Mouse (Mus musculus) frontal cortex, adult 2 months (tissue): Measurements from ENCODE around the gene Cstf2t. TPM values are rescaled to one million over a fixed set of nuclear protein-coding genes. Genes with fewer than 3 reads are reported as not detected.

Source experiments
- DNase-seq, 2 experiments: peaks; one replicate each; pipeline ENCODE4 v3.0.0; 2022; ENCODE audit warnings: low spot score in 1 of 2; ENCODE audit errors: extremely low spot score in 1 of 2
- polyA plus RNA-seq: library from polyadenylated mRNA; depleted of rRNA; stranded (reverse); fragments of >200 nt; gene quantifications from 2 replicates; pipeline ENCODE4 v1.2.3, GENCODE M21; 2012

Gene Cstf2t
- polyA plus RNA-seq, 1 experiment, result 46.1 TPM

DNA sequence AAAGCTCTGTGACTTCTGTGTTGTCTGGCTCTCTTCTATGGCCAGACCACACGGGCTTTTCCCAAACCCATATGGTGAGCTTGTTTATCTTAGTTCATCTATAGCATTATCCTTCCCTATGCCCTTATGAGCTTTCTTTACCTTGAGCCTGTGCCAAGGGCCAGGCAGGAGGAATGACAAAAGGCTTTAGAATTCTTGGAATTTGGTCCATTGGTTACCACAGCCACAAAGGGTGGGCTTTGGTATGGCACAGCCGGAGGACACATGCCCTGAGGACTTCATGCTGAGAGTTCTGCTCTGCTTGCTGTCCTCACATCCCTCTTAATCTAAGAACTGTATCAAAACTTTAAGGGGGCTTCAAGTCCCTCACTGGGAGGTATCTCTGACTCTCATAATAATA is 53.7 kb downstream of the Cstf2t start:
- DNase-seq, result no peak
